In the genomic region with DNA sequence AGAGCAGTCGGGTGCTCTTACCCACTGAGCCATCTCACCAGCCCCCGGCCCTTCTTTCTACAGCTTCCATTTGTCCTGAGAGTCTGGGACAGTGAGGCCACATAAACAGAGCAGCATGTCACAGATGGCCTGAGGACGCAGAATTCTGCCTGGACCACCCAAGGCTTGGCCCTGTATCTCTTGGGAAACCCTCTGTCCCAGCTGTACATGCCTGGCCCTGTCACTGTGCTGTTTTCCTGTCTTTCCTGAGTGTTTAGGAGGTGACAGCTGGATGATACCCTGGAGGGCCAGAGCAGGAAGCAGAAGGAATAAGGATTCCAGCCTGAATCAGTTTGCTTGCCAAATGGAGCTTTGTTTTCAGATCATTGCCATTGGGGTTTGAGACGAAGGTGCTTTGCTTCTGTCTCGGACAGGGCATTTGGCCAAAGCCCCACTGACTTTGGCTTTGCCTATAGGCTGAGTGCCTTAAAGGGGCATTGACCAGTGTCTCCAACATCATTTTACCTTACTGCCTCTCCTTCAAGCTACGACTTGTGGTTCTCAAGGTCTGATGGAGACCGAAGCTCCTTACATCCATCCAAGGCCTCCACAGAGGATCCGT, we compare ENCODE assay signal across 13 mouse cellular contexts. TPM values are rescaled to one million over a fixed set of nuclear protein-coding genes. Genes with fewer than 3 reads are reported as not detected.
DNase-seq lines count a peak whose midpoint lies in the region; ATAC-seq and TF ChIP-seq lines count a peak whose summit lies in the region.
"Had no signal": no experiment of that assay in that cellular context is flagged by ENCODE, and none has a peak within 500 bp of the region (broad histone marks: within the 10 kb centered on the region; RNA-seq: fewer than 3 reads in every experiment).

No protein-coding gene starts in this region.

- no peaks in the 10 kb centered on the region for H3K27me3 ChIP-seq in heart, postnatal 0 days (ENCODE audit: control insufficient read depth, insufficient read depth, low read length)
- no peaks in the 10 kb centered on the region for H3K27me3 ChIP-seq in heart, embryonic 12.5 days (replicated peaks)
- H3K27me3 ChIP-seq in lung, embryonic 16.5 days (ENCODE audit: control insufficient read depth, insufficient read depth, low read depth, low read length), result no peaks in the 10 kb centered on the region
- no peaks in the 10 kb centered on the region for H3K27me3 ChIP-seq in hindbrain, embryonic 16.5 days (replicated peaks; ENCODE audit: control insufficient read depth, insufficient read depth, low read length)
- H3K27me3 ChIP-seq in neural tube, embryonic 14.5 days (ENCODE audit: control insufficient read depth, insufficient read depth, low read length), result no peaks in the 10 kb centered on the region
- H3K27me3 ChIP-seq: limb, embryonic 12.5 days had no signal

- H3K4me1 ChIP-seq in heart, postnatal 0 days (ENCODE audit: control insufficient read depth, insufficient read depth), result peaks cover 10% of the 10 kb centered on the region
- peaks cover 31% of the 10 kb centered on the region for H3K4me1 ChIP-seq in heart, embryonic 12.5 days (replicated peaks)
- peaks cover 44% of the 10 kb centered on the region for H3K4me1 ChIP-seq in lung, embryonic 16.5 days (replicated peaks; ENCODE audit: control insufficient read depth, insufficient read depth, low read length)
- H3K4me1 ChIP-seq in hindbrain, embryonic 16.5 days (ENCODE audit: control insufficient read depth, insufficient read depth, low read depth, low read length), result peaks cover 21% of the 10 kb centered on the region
- peaks cover 15% of the 10 kb centered on the region for H3K4me1 ChIP-seq in neural tube, embryonic 14.5 days (ENCODE audit: control insufficient read depth, insufficient read depth, low read length)

- intact Hi-C loops in left cerebral cortex, postnatal 10 days (cut with DNase I), result no loop called here

- DNase-seq in heart, postnatal 0 days (ENCODE audit: low spot score), result peak; percentile 50
- DNase-seq in lung, postnatal 25 days (ENCODE audit: low spot score), result no peak
- DNase-seq in left cerebral cortex, postnatal 10 days (ENCODE audit: extremely low spot score in 1 of 2, low spot score in 2 of 2), result no peak
- DNase-seq: cerebellum, adult 9-11 months; right cerebral cortex, postnatal 4 days; thymus, postnatal 4 days had no signal

- WGBS in heart, postnatal 0 days, result 76% methylated on average over 8 of the region's 8 CpGs
- WGBS in heart, embryonic 12.5 days, result 85% methylated on average over 8 of the region's 8 CpGs
- 64% methylated on average over 8 of the region's 8 CpGs for WGBS in lung, embryonic 16.5 days
- WGBS in hindbrain, embryonic 16.5 days, result 70% methylated on average over 8 of the region's 8 CpGs
- 72% methylated on average over 8 of the region's 8 CpGs for WGBS in neural tube, embryonic 14.5 days

- H3K9me3 ChIP-seq in heart, postnatal 0 days (replicated peaks; ENCODE audit: control insufficient read depth, low read length), result no peaks in the 10 kb centered on the region
- no peaks in the 10 kb centered on the region for H3K9me3 ChIP-seq in heart, embryonic 12.5 days (replicated peaks)
- H3K9me3 ChIP-seq in lung, embryonic 16.5 days (ENCODE audit: control insufficient read depth, low read length), result no peaks in the 10 kb centered on the region
- no peaks in the 10 kb centered on the region for H3K9me3 ChIP-seq in hindbrain, embryonic 16.5 days (ENCODE audit: control insufficient read depth, low read length)
- no peaks in the 10 kb centered on the region for H3K9me3 ChIP-seq in neural tube, embryonic 14.5 days (ENCODE audit: control insufficient read depth, low read length)
- H3K9me3 ChIP-seq: embryonic facial prominence, embryonic 10.5 days; limb, embryonic 12.5 days had no signal

- no peak for TF ChIP-seq EP300 in heart, postnatal 0 days (IDR thresholded peaks at IDR 0.05; ENCODE audit: low read depth)

- no peak overlapping the region for H3K4me3 ChIP-seq in heart, postnatal 0 days (ENCODE audit: low read depth, low read length)
- H3K4me3 ChIP-seq in heart, embryonic 12.5 days, result no peak overlapping the region
- H3K4me3 ChIP-seq in lung, embryonic 16.5 days (ENCODE audit: low read length), result no peak overlapping the region
- H3K4me3 ChIP-seq in hindbrain, embryonic 16.5 days (ENCODE audit: low read length), result no peak overlapping the region
- no peak overlapping the region for H3K4me3 ChIP-seq in neural tube, embryonic 14.5 days (ENCODE audit: low read depth, low read length)
- H3K4me3 ChIP-seq: embryonic facial prominence, embryonic 10.5 days; limb, embryonic 12.5 days had no signal

- no peak overlapping the region for H3K27ac ChIP-seq in heart, postnatal 0 days (ENCODE audit: low read depth)
- no peak overlapping the region for H3K27ac ChIP-seq in heart, embryonic 12.5 days (ENCODE audit: poor library complexity, severe bottlenecking)
- H3K27ac ChIP-seq in lung, embryonic 16.5 days (ENCODE audit: low read length), result peak overlapping the region; percentile 57
- H3K27ac ChIP-seq in hindbrain, embryonic 16.5 days (ENCODE audit: low read depth, low read length), result peak overlapping the region; percentile 32; the same call in 1 of the 2 replicates
- peak overlapping the region; percentile 24; the same call in 1 of the 2 replicates for H3K27ac ChIP-seq in neural tube, embryonic 14.5 days (ENCODE audit: low read depth, low read length)
- H3K27ac ChIP-seq: embryonic facial prominence, embryonic 10.5 days; limb, embryonic 12.5 days; macrophage had no signal

- no peaks in the 10 kb centered on the region for H3K36me3 ChIP-seq in heart, postnatal 0 days (replicated peaks; ENCODE audit: control insufficient read depth, insufficient read depth, low read length)
- no peaks in the 10 kb centered on the region for H3K36me3 ChIP-seq in heart, embryonic 12.5 days
- no peaks in the 10 kb centered on the region for H3K36me3 ChIP-seq in lung, embryonic 16.5 days (ENCODE audit: control insufficient read depth, insufficient read depth, low read length)
- no peaks in the 10 kb centered on the region for H3K36me3 ChIP-seq in hindbrain, embryonic 16.5 days (ENCODE audit: control insufficient read depth, insufficient read depth, low read length)
- H3K36me3 ChIP-seq in neural tube, embryonic 14.5 days (ENCODE audit: control insufficient read depth, insufficient read depth, low read length), result no peaks in the 10 kb centered on the region

- H3K4me2 ChIP-seq in heart, postnatal 0 days (ENCODE audit: low read depth, low read length), result no peak overlapping the region
- no peak overlapping the region for H3K4me2 ChIP-seq in heart, embryonic 12.5 days
- no peak overlapping the region for H3K4me2 ChIP-seq in lung, embryonic 16.5 days (ENCODE audit: low read depth, low read length)
- no peak overlapping the region for H3K4me2 ChIP-seq in hindbrain, embryonic 16.5 days (ENCODE audit: low read length)
- no peak overlapping the region for H3K4me2 ChIP-seq in neural tube, embryonic 14.5 days (ENCODE audit: low read depth, low read length)
- H3K4me2 ChIP-seq: limb, embryonic 12.5 days had no signal

- H3K9ac ChIP-seq in heart, postnatal 0 days (replicated peaks; ENCODE audit: low read depth, low read length), result no peak overlapping the region
- no peak overlapping the region for H3K9ac ChIP-seq in heart, embryonic 12.5 days
- H3K9ac ChIP-seq in lung, embryonic 16.5 days (ENCODE audit: low read length), result no peak overlapping the region
- H3K9ac ChIP-seq in hindbrain, embryonic 16.5 days (ENCODE audit: low read depth, low read length), result no peak overlapping the region
- no peak overlapping the region for H3K9ac ChIP-seq in neural tube, embryonic 14.5 days (replicated peaks; ENCODE audit: low read depth, low read length)
- H3K9ac ChIP-seq: limb, embryonic 12.5 days had no signal

- no peak for TF ChIP-seq CTCF in heart, postnatal 0 days (IDR thresholded peaks at IDR 0.05; ENCODE audit: low read depth)

- peak; percentile 66 for ATAC-seq in heart, postnatal 0 days (ENCODE audit: insufficient read depth, low read depth)
- no peak for ATAC-seq in heart, embryonic 12.5 days (ENCODE audit: insufficient number of reproducible peaks, low FRiP score)
- peak; percentile 88 for ATAC-seq in lung, embryonic 16.5 days (ENCODE audit: low read depth)
- no peak for ATAC-seq in hindbrain, embryonic 16.5 days
- ATAC-seq in neural tube, embryonic 14.5 days (ENCODE audit: low read depth), result no peak

RNA-seq across cellular contexts. Expression of gene Cmip, which starts 54.2 kb away (rescaled TPM):
- 11.1 and 19.6 TPM in 2 replicates for total RNA-seq in heart, postnatal 0 days (2014; rRNA removed; ENCODE audit: low replicate concordance)
- 4.9 and 5.7 TPM in 2 replicates for polyA plus RNA-seq in heart, postnatal 0 days (2015; fragmentation: Nextera tagmentation; extraction: Ambion mirVana)
- polyA plus RNA-seq in heart, embryonic 12.5 days (2016; fragmentation: Nextera tagmentation; extraction: Ambion mirVana), result 9.7 and 10.5 TPM in 2 replicates
- polyA plus RNA-seq in lung, embryonic 16.5 days (2015; fragmentation: Nextera tagmentation; extraction: Ambion mirVana), result 11.3 and 13.0 TPM in 2 replicates
- 136 and 143 TPM in 2 replicates for polyA plus RNA-seq in hindbrain, embryonic 16.5 days (2015; fragmentation: Nextera tagmentation; extraction: Ambion mirVana)
- 135 and 144 TPM in 2 replicates for polyA plus RNA-seq in neural tube, embryonic 14.5 days (2014; fragmentation: Nextera tagmentation; extraction: Ambion mirVana)
- total RNA-seq in left cerebral cortex, postnatal 10 days (2021), result 100 to 1,000 TPM; 369 to 379 TPM

Comparison
In these comparisons a context has a peak if more than half of its experiments do, and no peak if none do; other contexts are left out.
1. ATAC-seq: peak in heart, postnatal 0 days (single experiment) and lung, embryonic 16.5 days (single experiment); none in heart, embryonic 12.5 days (single experiment), hindbrain, embryonic 16.5 days (single experiment) and neural tube, embryonic 14.5 days (single experiment).
2. H3K27ac ChIP-seq: peak in lung, embryonic 16.5 days (single experiment), hindbrain, embryonic 16.5 days (single experiment) and neural tube, embryonic 14.5 days (single experiment); none in heart, postnatal 0 days (single experiment) and heart, embryonic 12.5 days (single experiment).